Comparison of ENCODE assay signal across 26 mouse cellular contexts in genomic region chr1:172289617-172289946, GRCm38 (mm10). TPM values are rescaled to one million over a fixed set of nuclear protein-coding genes. Genes with fewer than 3 reads are reported as not detected.
DNase-seq lines count a peak whose midpoint lies in the region; ATAC-seq and TF ChIP-seq lines count a peak whose summit lies in the region.
"Had no signal": no experiment of that assay in that cellular context is flagged by ENCODE, and none has a peak within 500 bp of the region (broad histone marks: within the 10 kb centered on the region; RNA-seq: fewer than 3 reads in every experiment).

No protein-coding gene starts in this region.

- no peak overlapping the region for H3K9ac ChIP-seq in intestine, embryonic 16.5 days (ENCODE audit: low read depth, low read length)
- no peak overlapping the region for H3K9ac ChIP-seq in hindbrain, embryonic 13.5 days
- no peak overlapping the region for H3K9ac ChIP-seq in forebrain, embryonic 13.5 days
- H3K9ac ChIP-seq: embryonic facial prominence, embryonic 12.5 days; embryonic facial prominence, embryonic 15.5 days; forebrain, embryonic 15.5 days; heart, embryonic 13.5 days; hindbrain, embryonic 12.5 days had no signal

- DNase-seq in Patski (ENCODE audit: low read depth, low spot score) = no peak
- DNase-seq in kidney, postnatal 4 days = no peak
- DNase-seq: B cell, adult 2 months; cerebellum, adult 11 months; cerebellum, adult 2 months; cerebellum, adult 9-11 months; cerebellum, postnatal 25 days; gastrocnemius, postnatal 10 days; gastrocnemius, postnatal 36 days; heart, adult 2 months; kidney, adult 18-20 months had no signal

- TF ChIP-seq CTCF in C2C12 (IDR thresholded peaks at IDR 0.05; ENCODE audit: control insufficient read depth, insufficient read depth, insufficient read length) (no peak), Patski (IDR thresholded peaks at IDR 0.05) (no peak)

- peaks cover 3% of the 10 kb centered on the region; the same call in 1 of the 2 replicates for H3K4me1 ChIP-seq in intestine, embryonic 16.5 days (ENCODE audit: control insufficient read depth, insufficient read depth, low read length)
- H3K4me1 ChIP-seq in hindbrain, embryonic 13.5 days (replicated peaks) = peaks cover 9% of the 10 kb centered on the region
- peaks cover 5% of the 10 kb centered on the region for H3K4me1 ChIP-seq in forebrain, embryonic 13.5 days
- H3K4me1 ChIP-seq: embryonic facial prominence, embryonic 12.5 days; embryonic facial prominence, embryonic 15.5 days; heart, embryonic 10.5 days had no signal

- no peak overlapping the region for H3K27ac ChIP-seq in intestine, embryonic 16.5 days (ENCODE audit: low read length)
- no peak overlapping the region for H3K27ac ChIP-seq in hindbrain, embryonic 13.5 days
- H3K27ac ChIP-seq in forebrain, embryonic 13.5 days = no peak overlapping the region
- H3K27ac ChIP-seq: embryonic facial prominence, embryonic 12.5 days; embryonic facial prominence, embryonic 15.5 days; forebrain, embryonic 15.5 days; heart, adult 2 months; heart, embryonic 10.5 days; heart, embryonic 13.5 days; hindbrain, embryonic 12.5 days had no signal

- ATAC-seq in Patski = peak; percentile 74
- peak; percentile 83 for ATAC-seq in intestine, embryonic 16.5 days
- ATAC-seq in hindbrain, embryonic 13.5 days (ENCODE audit: low FRiP score) = no peak
- no peak for ATAC-seq in forebrain, embryonic 13.5 days
- ATAC-seq: CD4-positive, CD25-positive, alpha-beta regulatory T cell, adult 4 months; forebrain, embryonic 15.5 days; hindbrain, embryonic 16.5 days had no signal

- CTCF ChIA-PET in Patski (lab: Charles Lee) = interaction anchor here (1.0 to 2.0 kb wide), 5 partner anchors 8 to 43 kb away, joined by 3 to 5 read pairs (median 3); partner anchors contain the start of gene Atp1a2

- H3K79me3 ChIP-seq in C2C12 (ENCODE audit: low read depth) = no peaks in the 10 kb centered on the region

- no peaks in the 10 kb centered on the region for H3K9me3 ChIP-seq in intestine, embryonic 16.5 days (ENCODE audit: control insufficient read depth, low read length)
- no peaks in the 10 kb centered on the region for H3K9me3 ChIP-seq in hindbrain, embryonic 13.5 days
- H3K9me3 ChIP-seq in forebrain, embryonic 13.5 days (replicated peaks) = no peaks in the 10 kb centered on the region
- H3K9me3 ChIP-seq: embryonic facial prominence, embryonic 12.5 days; embryonic facial prominence, embryonic 15.5 days; forebrain, embryonic 15.5 days; heart, embryonic 10.5 days; heart, embryonic 13.5 days; hindbrain, embryonic 12.5 days had no signal

- in situ Hi-C loops in Patski (cut with MboI; ENCODE audit: low pct_unique_long_range_greater_than_20kb) = no loop called here

- H3ac ChIP-seq in C2C12 (ENCODE audit: control insufficient read depth, insufficient read length, low read depth) (no peak overlapping the region), myocyte (ENCODE audit: control insufficient read depth, insufficient read length) (no peak overlapping the region)

- H3K36me3 ChIP-seq in C2C12 (ENCODE audit: control insufficient read depth, insufficient read depth) (no peaks in the 10 kb centered on the region), myocyte (ENCODE audit: control insufficient read depth, insufficient read depth) (peaks cover 3% of the 10 kb centered on the region)
- no peaks in the 10 kb centered on the region for H3K36me3 ChIP-seq in intestine, embryonic 16.5 days (ENCODE audit: control insufficient read depth, insufficient read depth, low read length)
- peaks cover 1% of the 10 kb centered on the region; the same call in 1 of the 2 replicates for H3K36me3 ChIP-seq in hindbrain, embryonic 13.5 days
- H3K36me3 ChIP-seq in forebrain, embryonic 13.5 days (ENCODE audit: poor library complexity, severe bottlenecking) = peaks cover 7% of the 10 kb centered on the region
- H3K36me3 ChIP-seq: embryonic facial prominence, embryonic 12.5 days; embryonic facial prominence, embryonic 15.5 days; forebrain, embryonic 15.5 days; hindbrain, embryonic 12.5 days had no signal

- TF ChIP-seq POLR2A in myocyte (IDR thresholded peaks at IDR 0.05; ENCODE audit: insufficient read length, low read depth) = no peak

- no peak overlapping the region for H3K4me3 ChIP-seq in C2C12 (ENCODE audit: insufficient read depth, poor library complexity, severe bottlenecking)
- H3K4me3 ChIP-seq in intestine, embryonic 16.5 days (ENCODE audit: low read length) = no peak overlapping the region
- no peak overlapping the region for H3K4me3 ChIP-seq in myocyte
- H3K4me3 ChIP-seq in hindbrain, embryonic 13.5 days = no peak overlapping the region
- H3K4me3 ChIP-seq in forebrain, embryonic 13.5 days = no peak overlapping the region
- H3K4me3 ChIP-seq: embryonic facial prominence, embryonic 12.5 days; embryonic facial prominence, embryonic 15.5 days; forebrain, embryonic 15.5 days; heart, adult 2 months; heart, embryonic 10.5 days; heart, embryonic 13.5 days; hindbrain, embryonic 12.5 days had no signal

- H3K4me2 ChIP-seq in intestine, embryonic 16.5 days (ENCODE audit: low read depth, low read length) = no peak overlapping the region
- H3K4me2 ChIP-seq in myocyte (ENCODE audit: low read depth) = no peak overlapping the region
- no peak overlapping the region for H3K4me2 ChIP-seq in hindbrain, embryonic 13.5 days
- H3K4me2 ChIP-seq in forebrain, embryonic 13.5 days = no peak overlapping the region
- H3K4me2 ChIP-seq: embryonic facial prominence, embryonic 12.5 days; embryonic facial prominence, embryonic 15.5 days; forebrain, embryonic 15.5 days; heart, embryonic 13.5 days; hindbrain, embryonic 12.5 days had no signal

- H3K27me3 ChIP-seq in C2C12 (ENCODE audit: control insufficient read depth, insufficient read depth, insufficient read length) (no peaks in the 10 kb centered on the region), Patski (no peaks in the 10 kb centered on the region), myocyte (ENCODE audit: control insufficient read depth, insufficient read depth, insufficient read length) (no peaks in the 10 kb centered on the region)
- H3K27me3 ChIP-seq in intestine, embryonic 16.5 days (replicated peaks; ENCODE audit: control insufficient read depth, insufficient read depth, low read length) = no peaks in the 10 kb centered on the region
- H3K27me3 ChIP-seq in hindbrain, embryonic 13.5 days = no peaks in the 10 kb centered on the region
- H3K27me3 ChIP-seq in forebrain, embryonic 13.5 days = no peaks in the 10 kb centered on the region
- H3K27me3 ChIP-seq: embryonic facial prominence, embryonic 12.5 days; embryonic facial prominence, embryonic 15.5 days; forebrain, embryonic 15.5 days; heart, embryonic 13.5 days; hindbrain, embryonic 12.5 days had no signal

- POLR2A ChIA-PET in Patski (lab: Charles Lee) = interaction anchor here (0.6 to 1.3 kb wide), 3 partner anchors 26 to 83 kb away, joined by 3 read pairs; partner anchors contain the start of gene Igsf8

- no peaks in the 10 kb centered on the region for H3K79me2 ChIP-seq in C2C12 (ENCODE audit: control insufficient read depth, insufficient read depth)
- H3K79me2 ChIP-seq in myocyte (ENCODE audit: control insufficient read depth, insufficient read depth) = no peaks in the 10 kb centered on the region

- 60% methylated on average over 3 of the region's 3 CpGs for WGBS in intestine, embryonic 16.5 days
- WGBS in hindbrain, embryonic 13.5 days = 96% methylated on average over 3 of the region's 3 CpGs
- 98% methylated on average over 3 of the region's 3 CpGs for WGBS in forebrain, embryonic 13.5 days

TF ChIP-seq in C2C12, 6 proteins besides CTCF, POLR2A, EP300 and RAD21 (continues in another document):
- TF ChIP-seq USF1 (IDR thresholded peaks at IDR 0.05; ENCODE audit: low read depth) (no peak), MYOD1 (IDR thresholded peaks at IDR 0.05; ENCODE audit: control insufficient read depth, insufficient read length, low read depth) (no peak)

TF ChIP-seq in myocyte, 11 proteins besides CTCF, POLR2A, EP300 and RAD21 (continues in another document):
- no peak for TF ChIP-seq TCF3 (IDR thresholded peaks at IDR 0.05; ENCODE audit: insufficient read length, low read depth)

RNA-seq across cellular contexts. Expression of gene Atp1a2, which starts 8.3 kb away (rescaled TPM):
- polyA plus RNA-seq in C2C12 (2012; fragmentation: generic; extraction: Trizol) (0.76 TPM), Patski (2021) (0.69 TPM), myocyte (2012; fragmentation: generic; extraction: Trizol) (92.9 TPM)
- polyA plus RNA-seq in intestine, embryonic 16.5 days (2015; fragmentation: Nextera tagmentation; extraction: Ambion mirVana) = 3.1 and 3.2 TPM in 2 replicates
- 41.5 and 42.3 TPM in 2 replicates for polyA plus RNA-seq in hindbrain, embryonic 13.5 days (2015; fragmentation: Nextera tagmentation; extraction: Ambion mirVana)
- polyA plus RNA-seq in forebrain, embryonic 13.5 days (2015; fragmentation: Nextera tagmentation; extraction: Ambion mirVana) = 17.6 and 17.8 TPM in 2 replicates

RNA-seq across cellular contexts. Expression of gene Igsf8, which starts 28.1 kb away (rescaled TPM):
- 95.3 TPM for polyA plus RNA-seq in C2C12 (2012; fragmentation: generic; extraction: Trizol)
- 148 TPM for polyA plus RNA-seq in Patski (2021)
- polyA plus RNA-seq in intestine, embryonic 16.5 days (2015; fragmentation: Nextera tagmentation; extraction: Ambion mirVana) = 43.1 and 45.2 TPM in 2 replicates
- polyA plus RNA-seq in myocyte (2012; fragmentation: generic; extraction: Trizol) = 79.7 TPM
- 104 and 112 TPM in 2 replicates for polyA plus RNA-seq in hindbrain, embryonic 13.5 days (2015; fragmentation: Nextera tagmentation; extraction: Ambion mirVana)
- 164 and 169 TPM in 2 replicates for polyA plus RNA-seq in forebrain, embryonic 13.5 days (2015; fragmentation: Nextera tagmentation; extraction: Ambion mirVana)

RNA-seq across cellular contexts. Expression of gene Atp1a4, which starts 31.4 kb away (rescaled TPM):
- not detected for polyA plus RNA-seq in C2C12 (2012; fragmentation: generic; extraction: Trizol)
- 0.06 TPM for polyA plus RNA-seq in Patski (2021)
- polyA plus RNA-seq in intestine, embryonic 16.5 days (2015; fragmentation: Nextera tagmentation; extraction: Ambion mirVana) = not detected in 2 replicates
- 0.06 TPM for polyA plus RNA-seq in myocyte (2012; fragmentation: generic; extraction: Trizol)
- polyA plus RNA-seq in hindbrain, embryonic 13.5 days (2015; fragmentation: Nextera tagmentation; extraction: Ambion mirVana) = 0.06 TPM in 1 of 2 replicates, not detected in the other
- 0.10 TPM in 1 of 2 replicates, not detected in the other for polyA plus RNA-seq in forebrain, embryonic 13.5 days (2015; fragmentation: Nextera tagmentation; extraction: Ambion mirVana)
- polyA plus RNA-seq: CD4-positive, CD25-positive, alpha-beta regulatory T cell, adult 4 months; cerebellum, adult 2 months; embryonic facial prominence, embryonic 12.5 days; embryonic facial prominence, embryonic 15.5 days; forebrain, embryonic 11.5 days; hindbrain, embryonic 12.5 days; hindbrain, embryonic 16.5 days had no signal

RNA-seq across cellular contexts. Expression of gene Kcnj9, which starts 39.5 kb away (rescaled TPM):
- polyA plus RNA-seq in C2C12 (2012; fragmentation: generic; extraction: Trizol) (0.06 TPM), Patski (2021) (0.08 TPM), myocyte (2012; fragmentation: generic; extraction: Trizol) (0.01 TPM)
- not detected in 2 replicates for polyA plus RNA-seq in intestine, embryonic 16.5 days (2015; fragmentation: Nextera tagmentation; extraction: Ambion mirVana)
- 2.2 and 2.5 TPM in 2 replicates for polyA plus RNA-seq in hindbrain, embryonic 13.5 days (2015; fragmentation: Nextera tagmentation; extraction: Ambion mirVana)
- polyA plus RNA-seq in forebrain, embryonic 13.5 days (2015; fragmentation: Nextera tagmentation; extraction: Ambion mirVana) = 1.8 and 3.0 TPM in 2 replicates
- polyA plus RNA-seq: CD4-positive, CD25-positive, alpha-beta regulatory T cell, adult 4 months; heart, embryonic 10.5 days; heart, embryonic 13.5 days; heart, embryonic 16.5 days had no signal

RNA-seq across cellular contexts. Expression of gene Kcnj10, which starts 51.4 kb away (rescaled TPM):
- polyA plus RNA-seq in C2C12 (2012; fragmentation: generic; extraction: Trizol) (not detected), Patski (2021) (0.04 TPM), myocyte (2012; fragmentation: generic; extraction: Trizol) (not detected)
- 0.07 and 0.10 TPM in 2 replicates for polyA plus RNA-seq in intestine, embryonic 16.5 days (2015; fragmentation: Nextera tagmentation; extraction: Ambion mirVana)
- polyA plus RNA-seq in hindbrain, embryonic 13.5 days (2015; fragmentation: Nextera tagmentation; extraction: Ambion mirVana) = 1.6 and 1.7 TPM in 2 replicates
- 1.2 and 1.5 TPM in 2 replicates for polyA plus RNA-seq in forebrain, embryonic 13.5 days (2015; fragmentation: Nextera tagmentation; extraction: Ambion mirVana)
- polyA plus RNA-seq: CD4-positive, CD25-positive, alpha-beta regulatory T cell, adult 4 months; heart, embryonic 13.5 days had no signal

Comparison
In these comparisons a context has a peak if more than half of its experiments do, and no peak if none do; other contexts are left out.
1. ATAC-seq: peak in Patski (single experiment) and intestine, embryonic 16.5 days (single experiment); none in hindbrain, embryonic 13.5 days (single experiment) and forebrain, embryonic 13.5 days (single experiment).